Mouse (Mus musculus): ENCODE data around the gene Clec18a.

GRCm38 (mm10) chr8:111114891-111115290 lies 22.7 kb upstream of the Clec18a start:
- TF ChIP-seq CTCF (IDR thresholded peaks at IDR 0.05; ENCODE audit: control insufficient read depth, insufficient read depth, low read length) = no peak
- no peak for TF ChIP-seq POLR2A (IDR thresholded peaks at IDR 0.05; ENCODE audit: borderline replicate concordance, control insufficient read depth, low read depth, low read length)

Data from bone marrow, adult 2 months (tissue).